Mouse (Mus musculus): ENCODE measurements around the gene Slc35f3. TPM values are rescaled to one million over a fixed set of nuclear protein-coding genes. Genes with fewer than 3 reads are reported as not detected.

Slc35f3 gene
- not detected for total RNA-seq (2023)

DNA sequence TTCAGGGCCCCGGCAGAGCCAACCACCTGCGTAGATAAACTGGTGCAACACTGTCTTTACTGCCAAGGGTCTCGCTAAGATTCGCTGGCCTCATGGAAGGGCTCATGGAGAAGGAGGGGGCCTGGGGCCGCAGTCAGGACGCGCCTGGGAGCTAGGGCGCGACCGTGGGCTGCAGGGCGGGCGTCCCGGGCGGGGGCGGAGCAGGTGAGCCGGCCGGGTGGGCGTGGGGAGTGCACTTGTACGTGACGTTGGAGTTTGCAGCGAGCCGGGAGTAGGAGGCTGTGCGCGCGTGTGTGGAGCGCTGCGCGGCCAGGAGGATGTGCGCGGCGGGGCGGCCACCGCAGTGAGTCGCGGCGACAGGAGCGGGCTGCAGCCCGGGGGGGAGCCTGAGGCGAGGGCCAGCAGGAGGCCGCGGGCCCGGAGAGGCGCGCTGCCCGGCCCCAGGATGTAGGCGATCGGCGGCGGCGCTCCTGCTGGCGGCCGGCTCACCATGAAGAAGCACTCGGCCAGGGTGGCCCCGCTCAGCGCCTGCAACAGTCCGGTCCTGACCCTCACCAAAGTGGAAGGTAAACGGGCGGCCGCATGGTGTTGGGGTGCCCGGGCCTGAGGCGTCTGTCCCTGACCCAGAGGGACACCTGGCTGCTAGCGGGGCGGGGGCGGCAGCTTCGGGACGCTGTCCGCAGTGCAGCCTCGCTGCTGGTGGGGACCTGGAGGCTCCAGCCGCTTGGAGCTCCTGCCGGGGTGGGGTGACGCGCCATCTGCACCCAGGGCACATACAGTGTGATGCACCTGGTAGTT, at the start of gene Slc35f3:
TSS of gene Slc35f3 (plus strand) at position 263 of the 798 bp plus-strand sequence.

DNA sequence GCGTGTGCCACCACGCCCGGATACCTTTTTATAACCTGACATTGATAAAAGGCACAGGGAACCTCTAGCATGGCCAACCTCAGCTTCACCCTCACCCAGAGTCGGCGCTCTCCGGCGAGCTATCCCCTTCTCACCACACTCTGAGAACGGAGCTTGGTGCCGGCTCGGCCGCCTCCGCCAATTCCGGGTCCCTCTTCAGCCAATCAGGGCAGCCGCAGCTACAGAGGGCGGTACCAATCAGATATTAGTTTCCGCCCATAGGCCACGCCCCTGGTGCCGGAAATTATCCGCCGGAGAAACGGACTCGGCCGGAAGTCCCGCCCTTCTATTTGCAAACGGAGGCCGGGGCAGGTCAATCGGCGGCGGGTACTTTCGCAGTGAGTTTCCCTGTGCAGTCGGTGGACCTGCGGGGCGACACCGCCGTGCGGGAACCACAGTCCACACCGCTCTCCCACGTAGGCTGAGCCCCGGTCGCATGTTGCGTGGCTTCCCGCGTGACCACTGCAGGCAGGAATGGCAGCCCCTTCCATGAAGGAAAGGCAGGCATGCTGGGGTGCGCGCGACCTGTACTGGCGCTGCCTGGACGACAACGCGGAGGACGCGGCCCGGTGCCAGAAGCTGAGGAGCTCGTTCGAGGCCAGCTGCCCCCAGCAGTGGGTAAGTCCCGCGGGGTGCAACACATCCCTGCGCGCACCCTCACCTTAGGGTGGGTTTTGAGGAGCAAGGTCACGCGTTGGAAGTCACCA, 124.0 kb downstream of the Slc35f3 start, which contains the start of gene Coa6:
TSS of gene Coa6 (plus strand) at position 342 of the 746 bp plus-strand sequence.

Other genes starting within 250 kb of the Slc35f3 start
- 1 to 10 TPM; 8.6 to 8.9 TPM for gene Coa6, start 124.0 kb downstream of the Slc35f3 start, total RNA-seq (2023)
- 1 to 10 TPM; 3.0 to 3.2 TPM for gene Tarbp1, start 176.5 kb downstream of the Slc35f3 start, total RNA-seq (2023)